Mouse (Mus musculus): ENCODE results near the gene Pde7b.

Pde7b gene

DNA sequence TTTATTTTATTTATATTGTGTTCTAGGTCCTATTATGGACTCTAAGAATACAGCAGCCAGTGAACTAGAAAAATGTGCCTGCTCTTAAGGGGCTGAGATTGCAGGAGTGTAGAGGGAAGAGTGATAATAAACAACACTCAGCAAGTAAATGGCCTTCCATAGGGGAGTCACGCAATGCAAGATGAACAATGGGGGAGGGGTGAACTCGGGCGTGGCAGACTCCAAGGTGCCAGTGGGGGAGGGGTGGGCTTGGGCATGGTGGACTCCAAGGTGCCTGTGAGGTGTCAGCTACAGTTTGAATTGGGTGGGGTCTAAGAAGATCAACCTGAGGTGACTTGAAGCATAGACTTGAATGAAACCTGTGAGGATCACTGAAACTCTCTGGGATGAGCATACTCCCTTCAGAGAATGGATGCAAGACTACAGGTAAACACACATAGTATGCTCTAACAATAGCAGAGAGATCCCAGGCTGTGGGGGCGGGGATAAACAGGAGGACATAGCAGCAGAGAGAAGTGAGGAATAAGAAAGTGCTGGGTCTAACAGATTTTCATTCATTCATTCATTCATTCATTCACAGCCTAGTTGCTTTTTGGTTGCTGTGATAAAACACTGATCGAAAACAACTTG lies 230.9 kb downstream of the Pde7b start:
- DNase-seq (ENCODE audit: inconsistent ontology term): no peak

DNA sequence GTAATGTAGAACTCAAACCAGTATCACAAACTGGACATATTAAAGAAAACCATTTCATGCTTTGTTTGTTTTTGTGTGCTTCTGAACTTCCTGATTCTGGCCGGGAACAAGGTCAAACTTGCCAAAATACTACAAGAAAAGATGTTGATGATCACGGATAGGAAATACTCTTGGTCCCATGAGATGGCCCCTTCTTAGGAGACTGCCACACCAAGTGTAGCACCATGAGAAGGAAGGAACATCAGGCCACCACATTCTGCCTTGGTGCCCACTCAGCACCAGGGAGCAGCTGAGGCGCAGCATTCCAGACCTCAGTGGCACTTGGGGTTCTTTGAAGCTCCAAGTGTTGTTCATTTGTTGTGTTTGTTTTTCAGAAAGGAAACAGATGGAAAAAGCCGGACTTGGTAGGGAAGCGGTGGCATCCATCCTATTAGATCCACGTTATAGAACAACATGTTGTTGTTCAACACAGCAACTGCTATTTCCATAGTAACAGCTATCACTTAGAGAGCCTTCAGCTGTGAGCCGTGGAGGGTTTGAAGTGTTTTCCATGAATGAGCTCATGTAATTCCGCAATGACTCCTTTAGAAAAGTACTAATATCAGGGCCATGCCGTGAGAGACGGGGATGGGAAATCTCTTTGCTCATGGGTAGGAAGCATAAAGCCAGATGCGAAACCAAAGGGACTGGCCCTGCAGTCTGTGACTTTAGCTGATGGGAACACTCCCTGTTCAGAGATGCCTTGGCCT lies 232.5 kb downstream of the Pde7b start:
- no peak for DNase-seq (ENCODE audit: inconsistent ontology term)

DNA sequence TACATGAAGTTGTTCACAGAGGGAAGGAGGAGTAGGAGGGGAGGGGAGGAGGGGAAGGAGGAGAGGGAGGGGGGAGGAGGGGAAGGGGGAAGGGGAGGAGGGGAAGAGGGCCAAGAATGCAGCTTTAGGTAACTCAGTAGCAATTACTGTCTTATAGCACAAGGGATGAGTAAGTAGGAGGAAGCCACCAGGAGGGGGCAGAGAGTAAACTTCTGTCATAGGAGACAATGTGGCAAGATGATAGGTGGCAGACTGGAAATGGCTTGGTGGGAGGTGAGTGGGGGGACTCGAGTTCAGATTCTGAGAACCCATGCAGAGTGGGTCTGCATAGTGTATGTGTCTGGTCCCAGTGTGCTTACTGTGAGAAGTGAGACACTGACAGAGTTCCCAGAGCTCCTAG lies 234.1 kb downstream of the Pde7b start:
- no peak for DNase-seq (ENCODE audit: inconsistent ontology term)

DNA sequence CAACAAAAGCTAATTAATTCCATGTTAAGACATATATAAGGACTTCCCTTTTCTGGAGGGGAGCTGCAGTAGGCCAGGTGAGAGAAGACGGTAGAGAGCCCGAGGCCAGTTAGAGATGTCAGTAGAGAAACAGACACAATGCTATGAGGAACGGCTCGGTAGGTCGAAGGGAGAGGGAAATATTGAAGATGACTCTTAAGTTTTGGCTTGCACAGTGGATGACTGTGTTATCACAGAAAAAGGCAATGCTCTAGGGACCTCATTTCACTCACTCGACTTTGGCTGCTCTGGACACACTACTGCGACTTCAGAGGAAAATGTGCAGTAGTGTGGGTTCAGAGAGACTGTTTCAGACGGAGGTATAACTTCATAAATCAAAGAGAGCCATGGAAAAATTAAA lies 234.6 kb downstream of the Pde7b start:
- DNase-seq (ENCODE audit: inconsistent ontology term): no peak

DNA sequence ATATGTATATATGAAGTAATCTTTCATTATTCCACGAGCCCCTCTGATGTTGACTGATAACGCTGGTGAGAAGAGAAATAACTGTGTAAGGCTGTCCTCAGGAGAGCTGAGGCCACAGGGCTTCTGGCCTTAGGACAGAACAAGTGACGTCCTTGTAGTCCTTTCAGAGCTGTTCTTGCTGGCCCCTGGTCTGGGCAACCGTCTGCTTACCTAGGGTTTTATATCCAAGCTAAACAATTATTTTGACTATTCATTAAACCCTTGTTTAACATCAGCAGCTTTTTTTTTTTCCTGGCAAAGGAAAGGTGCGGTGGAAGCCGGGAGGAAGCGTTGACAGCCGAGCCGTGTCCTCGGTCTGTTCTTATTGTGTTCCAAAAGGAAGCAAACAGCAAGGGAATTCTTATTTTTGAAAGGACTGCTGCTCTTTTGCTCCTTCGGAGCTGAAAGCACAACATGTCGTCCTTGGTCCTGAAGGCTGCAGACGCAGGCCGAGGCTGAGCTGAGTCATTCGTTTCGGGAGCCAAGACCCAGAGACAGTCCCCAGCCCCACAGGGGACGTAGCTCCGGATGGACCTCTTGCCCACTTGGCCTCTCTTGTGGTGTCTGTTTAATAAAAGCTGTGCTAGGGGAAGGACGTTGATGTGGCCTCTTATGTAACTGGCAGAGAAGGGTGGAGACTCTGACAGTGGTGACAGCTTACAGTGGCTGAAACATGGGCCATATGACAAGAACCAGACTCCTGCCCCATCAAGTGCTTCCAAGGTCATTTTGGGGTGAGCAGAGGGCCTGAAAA lies 238.2 kb downstream of the Pde7b start:
- DNase-seq (ENCODE audit: inconsistent ontology term): no peak

DNA sequence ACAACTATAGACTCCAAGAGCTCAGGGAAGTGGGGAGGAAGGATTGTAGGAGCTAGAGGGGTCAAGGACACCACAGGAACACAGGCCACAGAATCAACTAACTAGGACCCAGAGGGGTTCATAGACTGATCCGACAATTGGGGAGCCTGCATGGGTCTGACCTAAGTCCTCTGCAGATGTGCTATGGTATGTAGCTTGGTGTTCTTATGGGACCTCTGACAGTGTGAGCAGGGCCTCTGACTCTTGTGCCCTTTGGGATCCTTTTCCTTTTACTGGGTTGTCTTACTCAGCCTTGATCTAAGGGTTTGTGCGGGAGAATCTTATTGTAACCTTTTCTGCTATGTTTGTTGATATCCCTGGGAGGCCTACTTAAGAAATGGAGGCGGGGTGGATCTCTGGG lies 239.1 kb downstream of the Pde7b start:
- no peak for DNase-seq (ENCODE audit: inconsistent ontology term)

DNA sequence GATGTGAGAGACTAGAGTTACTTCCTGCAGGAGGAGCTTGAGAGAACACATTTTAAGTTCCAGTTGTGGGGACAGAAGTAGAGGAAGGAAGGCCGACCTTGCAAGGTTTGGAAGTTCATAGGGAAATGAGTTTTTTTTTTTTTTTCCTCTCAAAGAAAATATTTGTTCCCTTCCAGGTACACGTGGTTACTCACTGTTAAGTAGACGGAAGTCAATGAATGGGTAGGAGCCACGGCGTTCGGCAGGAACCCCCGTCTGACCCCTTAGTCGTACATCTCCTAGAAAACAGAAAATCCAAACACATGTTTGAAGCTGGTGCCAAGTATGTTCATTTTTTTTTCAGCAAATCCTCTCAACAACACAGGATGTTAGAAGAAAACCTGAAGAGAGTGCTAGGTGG lies 245.4 kb downstream of the Pde7b start:
- DNase-seq (ENCODE audit: inconsistent ontology term): no peak

DNA sequence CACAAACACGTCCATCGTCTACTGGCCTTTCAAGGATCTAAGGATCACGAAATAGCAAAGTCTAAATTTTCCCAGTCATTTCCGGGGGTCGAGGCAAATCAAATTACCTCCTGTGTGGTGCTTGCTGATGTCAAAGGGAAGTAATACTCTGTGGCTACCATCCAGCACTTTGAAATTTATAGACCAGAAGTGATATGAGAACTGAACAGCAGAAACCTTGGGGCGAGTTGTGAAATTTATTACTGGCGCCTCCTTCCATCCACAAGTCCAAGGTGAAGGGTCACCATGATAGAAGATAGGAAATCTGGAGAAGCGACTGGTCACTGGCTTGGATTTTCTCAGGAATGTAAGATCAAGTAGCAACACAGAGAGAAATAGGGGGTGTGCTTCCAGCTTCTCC lies 246.4 kb downstream of the Pde7b start:
- DNase-seq (ENCODE audit: inconsistent ontology term): no peak

DNA sequence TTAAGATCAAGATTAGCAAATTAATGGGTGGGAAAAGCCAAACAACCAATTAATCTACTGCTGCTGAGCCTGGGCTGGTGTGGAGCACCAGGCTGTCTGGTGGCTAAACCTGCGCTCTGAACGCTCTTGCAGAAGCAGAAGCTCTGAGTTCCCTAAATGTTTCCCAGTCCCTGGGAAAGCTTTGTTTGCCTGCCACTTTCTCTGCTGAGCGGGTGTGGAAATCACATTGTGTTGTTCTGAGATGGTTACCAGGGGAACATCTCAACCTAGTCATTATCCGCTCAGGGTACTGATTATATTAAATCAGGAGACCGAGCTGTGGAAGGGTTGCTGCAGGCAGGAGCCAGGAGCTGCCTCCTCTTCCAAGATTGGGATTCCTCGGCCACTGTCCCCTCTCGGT lies 250.0 kb downstream of the Pde7b start:
- DNase-seq (ENCODE audit: inconsistent ontology term): no peak

DNA sequence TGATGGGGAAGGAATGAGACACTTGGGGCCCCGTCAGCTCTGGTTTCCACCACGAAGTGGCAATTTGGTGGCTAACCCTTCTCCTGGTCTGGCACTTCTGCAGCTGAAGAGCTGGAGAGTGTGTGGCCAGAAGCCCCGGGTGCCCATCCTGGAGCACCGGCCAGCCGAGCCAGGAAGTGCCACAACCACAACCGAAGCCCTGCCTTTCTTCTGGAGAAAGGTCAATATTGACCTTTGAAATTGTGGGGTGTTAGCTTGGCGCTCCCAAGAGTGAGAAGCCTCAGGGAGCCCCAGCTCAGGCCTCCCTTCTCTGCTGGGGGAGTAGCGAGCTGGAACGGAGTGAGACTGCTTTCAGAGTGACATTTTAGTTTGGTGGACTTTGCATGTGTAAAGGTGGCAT lies 250.8 kb downstream of the Pde7b start:
- no peak for DNase-seq (ENCODE audit: inconsistent ontology term)

DNA sequence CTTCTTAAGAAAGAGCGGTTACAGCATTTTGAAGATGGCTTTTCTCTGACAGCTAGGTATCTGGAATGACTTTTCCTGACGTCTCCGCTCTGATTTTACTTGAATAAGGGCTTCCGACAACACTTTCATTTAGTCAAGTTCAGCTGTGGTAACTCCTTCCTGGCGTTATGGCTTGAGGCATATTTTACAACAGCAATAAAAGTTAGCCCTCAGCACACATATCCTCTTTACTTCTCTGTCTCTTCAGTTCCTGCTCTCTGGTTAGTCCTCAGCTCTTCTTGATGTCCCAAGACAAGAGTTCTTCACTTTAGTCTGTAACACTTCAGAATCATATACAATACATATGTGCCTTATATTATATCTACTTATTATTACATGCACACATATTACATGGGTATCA lies 251.4 kb downstream of the Pde7b start:
- DNase-seq (ENCODE audit: inconsistent ontology term): no peak

DNA sequence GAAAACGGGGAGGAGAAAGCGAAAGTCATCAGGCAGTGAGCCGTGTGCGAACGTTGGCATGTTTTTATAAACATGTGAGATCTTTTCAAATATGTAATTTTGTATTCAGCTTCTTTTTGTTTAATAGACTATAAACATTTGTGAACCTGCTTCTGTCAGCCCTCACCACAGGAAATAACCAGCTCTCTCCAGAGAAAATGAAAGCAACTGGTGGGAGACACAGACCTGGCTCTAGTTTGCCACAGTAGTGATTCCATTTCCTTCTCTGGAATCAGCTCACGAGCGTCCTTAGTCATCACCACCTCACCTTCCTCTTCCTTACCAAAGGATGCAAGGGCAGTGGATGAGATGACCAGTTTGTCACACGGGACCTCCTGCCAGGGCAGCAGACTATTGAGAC lies 252.9 kb downstream of the Pde7b start:
- DNase-seq (ENCODE audit: inconsistent ontology term): no peak

DNA sequence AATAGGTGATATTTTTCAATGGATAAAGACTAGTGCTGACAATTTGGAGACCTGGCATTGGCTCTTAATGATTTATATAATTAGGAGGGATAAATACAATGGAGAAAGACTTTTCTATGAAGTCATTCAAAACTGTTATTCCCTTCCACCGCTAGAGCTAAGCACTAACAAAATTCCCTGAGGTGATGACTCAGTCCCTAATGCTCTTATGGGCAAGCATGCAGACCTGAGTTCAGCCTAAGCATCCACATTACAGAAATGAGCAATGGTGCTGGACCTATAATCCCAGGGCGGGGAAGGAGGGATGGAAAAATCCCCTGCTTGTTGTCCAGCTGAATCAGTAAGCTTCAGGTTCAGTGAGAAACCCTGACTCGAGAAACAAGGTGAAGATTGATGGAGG lies 260.2 kb downstream of the Pde7b start:
- peak; percentile 15 for DNase-seq (ENCODE audit: inconsistent ontology term)

DNA sequence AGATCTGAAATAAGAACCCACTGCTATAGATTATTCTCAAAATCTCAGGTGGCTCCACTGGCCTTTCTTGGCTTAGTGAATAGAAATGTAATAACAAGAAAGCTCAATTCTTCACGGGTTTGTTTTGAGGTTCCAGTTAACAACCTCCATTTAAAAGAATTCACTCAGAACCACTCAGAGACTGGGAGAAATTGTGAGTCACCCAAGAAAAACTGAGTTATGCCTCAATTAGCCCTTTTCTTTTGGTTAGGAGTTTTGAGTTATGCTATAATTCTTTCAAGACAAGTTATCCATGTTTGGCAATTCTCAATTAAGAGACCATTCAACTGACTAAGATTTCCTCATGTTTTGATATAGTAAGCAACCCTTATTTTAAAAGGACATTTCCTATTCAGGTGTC lies 260.9 kb downstream of the Pde7b start:
- DNase-seq (ENCODE audit: inconsistent ontology term): peak; percentile 51

DNA sequence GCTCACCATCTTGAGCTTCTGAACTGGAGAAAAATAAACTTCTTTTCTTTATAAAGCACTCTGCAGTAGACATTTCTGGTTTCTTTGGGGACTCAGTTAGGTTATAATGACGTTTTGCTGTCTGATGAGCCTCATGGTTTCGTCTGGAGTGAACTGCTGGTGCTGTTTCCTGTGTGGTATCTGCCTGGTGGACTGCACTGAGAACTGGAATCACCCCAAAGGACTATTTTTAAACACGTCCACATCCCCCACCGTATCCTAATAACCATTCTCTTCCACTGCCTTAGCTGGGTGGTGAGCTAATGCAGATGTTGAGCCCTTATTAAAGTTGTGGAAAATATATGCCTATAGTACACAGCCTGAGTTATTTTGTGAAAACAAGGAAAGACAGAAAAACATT lies 262.3 kb downstream of the Pde7b start:
- DNase-seq (ENCODE audit: inconsistent ontology term): no peak

DNA sequence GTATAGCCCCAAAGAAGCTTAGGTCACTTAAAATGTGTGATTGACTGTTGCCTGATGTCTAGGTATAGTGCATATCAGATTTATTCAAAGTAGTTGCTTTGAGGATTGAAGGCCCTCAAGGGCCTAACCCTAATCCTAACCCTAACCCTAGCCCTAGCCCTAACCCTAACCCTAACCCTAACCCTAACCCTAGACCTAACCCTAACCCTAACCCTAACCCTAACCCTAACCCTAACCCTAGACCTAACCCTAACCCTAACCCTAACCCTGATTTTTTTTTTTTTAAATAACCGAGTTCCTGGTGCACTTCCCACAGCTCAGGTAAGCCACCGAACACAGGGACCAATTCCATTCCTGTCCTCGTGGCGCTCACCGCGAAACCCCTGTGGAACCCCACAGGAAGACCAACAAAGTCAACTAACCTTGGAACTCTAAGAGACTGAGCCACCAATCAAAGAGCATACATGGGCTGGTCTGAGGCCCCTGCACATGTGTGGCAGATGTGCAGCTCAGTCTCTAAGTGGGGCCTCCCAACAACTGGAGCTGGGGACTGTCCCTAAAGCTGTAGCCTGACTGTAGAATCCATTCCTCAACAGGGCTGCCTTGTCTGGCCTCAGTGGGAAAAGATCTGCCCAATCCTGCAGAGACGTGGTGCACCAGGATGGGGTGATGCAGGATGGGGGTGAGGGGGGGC lies 265.1 kb downstream of the Pde7b start:
- no peak for DNase-seq (ENCODE audit: inconsistent ontology term)

DNA sequence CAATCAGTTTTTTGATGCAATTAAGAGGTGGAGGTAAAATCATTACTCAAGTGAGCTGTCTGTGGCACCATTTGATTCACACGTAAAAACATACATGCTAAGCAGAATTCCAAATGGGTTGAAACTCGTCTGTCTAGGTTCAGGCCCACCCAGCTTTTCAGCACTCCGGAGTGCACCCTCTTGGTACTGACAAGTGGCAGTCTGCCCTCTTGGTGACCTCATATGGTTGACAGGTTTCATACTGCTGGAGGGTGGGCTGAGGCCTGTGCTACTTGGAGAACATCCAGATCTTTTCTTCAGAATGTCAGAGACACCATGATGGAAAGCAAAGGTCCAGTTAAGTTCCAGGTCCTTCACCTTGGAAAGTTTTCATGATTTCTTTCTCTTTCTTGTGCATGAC lies 265.7 kb downstream of the Pde7b start:
- DNase-seq (ENCODE audit: inconsistent ontology term): no peak

DNA sequence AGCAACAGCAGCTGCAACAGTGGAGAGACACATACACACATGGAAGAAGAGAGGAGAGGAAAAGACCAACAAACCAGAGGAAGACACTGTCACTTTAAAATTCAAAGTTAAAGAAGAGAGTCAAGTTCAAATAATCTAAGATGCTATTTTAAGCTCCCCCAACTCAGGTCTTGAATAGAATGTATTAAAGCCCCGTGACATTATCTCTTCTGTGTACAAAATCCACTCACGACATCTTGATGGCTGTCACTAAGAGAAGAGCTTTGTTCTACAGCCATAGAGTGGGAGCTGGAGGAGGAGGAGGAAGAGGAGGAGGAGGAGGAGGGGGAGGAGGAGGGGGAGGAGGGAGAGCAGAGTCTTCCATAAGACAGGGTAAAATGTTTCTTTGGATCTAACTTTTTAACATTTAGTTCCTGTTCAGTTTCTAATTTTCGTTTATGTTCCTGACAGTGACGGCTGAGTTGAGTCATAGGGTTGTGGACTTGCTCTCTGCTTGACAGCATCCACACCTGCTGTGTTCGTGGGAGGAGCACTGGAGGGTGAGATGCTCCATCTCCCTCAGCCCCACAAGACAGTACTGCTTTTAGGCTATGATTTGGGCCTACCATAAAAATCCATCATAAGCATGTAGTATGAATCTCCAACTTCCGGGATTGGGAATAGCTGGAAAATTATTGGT lies 270.4 kb downstream of the Pde7b start:
- no peak for DNase-seq (ENCODE audit: inconsistent ontology term)

DNA sequence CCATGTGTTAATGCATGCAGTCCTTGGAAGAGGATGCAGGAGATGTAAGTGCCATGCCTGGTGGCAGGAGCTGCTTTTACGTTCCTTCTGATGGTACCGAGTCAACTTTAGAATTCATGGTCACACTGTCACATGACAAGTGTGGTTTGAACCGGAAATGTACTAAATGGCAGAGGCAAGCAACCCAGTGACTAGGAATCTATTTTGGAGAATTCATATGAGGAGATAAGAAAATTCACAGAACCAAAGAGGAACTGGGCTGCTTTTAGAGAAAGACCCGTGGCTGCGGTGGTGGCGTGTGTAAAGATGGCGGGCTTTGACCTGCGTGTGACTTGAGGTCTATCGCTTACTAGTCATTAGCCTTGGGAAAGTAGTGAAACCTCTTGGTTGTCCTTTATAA lies 287.4 kb downstream of the Pde7b start:
- no peak for DNase-seq (ENCODE audit: inconsistent ontology term)

DNA sequence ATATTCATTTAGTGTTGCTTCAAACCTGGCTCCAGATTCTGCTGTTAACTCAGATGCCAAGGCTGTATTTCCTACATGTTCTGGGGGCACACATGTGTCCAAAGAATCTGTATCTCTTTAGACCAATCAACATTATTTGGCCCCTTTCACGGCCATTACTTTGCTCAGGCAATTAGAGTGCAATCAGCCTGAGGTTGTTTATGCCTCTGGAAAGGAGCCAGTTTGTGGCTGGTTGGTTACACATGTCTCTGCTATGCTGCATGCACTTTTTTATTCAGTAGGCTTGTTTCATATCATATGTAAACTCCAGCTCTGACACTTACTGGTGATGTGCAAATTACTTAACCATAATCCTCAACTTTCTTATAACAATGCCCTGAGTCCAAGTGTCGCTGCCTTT lies 287.9 kb downstream of the Pde7b start:
- DNase-seq (ENCODE audit: inconsistent ontology term): peak; percentile 46

DNA sequence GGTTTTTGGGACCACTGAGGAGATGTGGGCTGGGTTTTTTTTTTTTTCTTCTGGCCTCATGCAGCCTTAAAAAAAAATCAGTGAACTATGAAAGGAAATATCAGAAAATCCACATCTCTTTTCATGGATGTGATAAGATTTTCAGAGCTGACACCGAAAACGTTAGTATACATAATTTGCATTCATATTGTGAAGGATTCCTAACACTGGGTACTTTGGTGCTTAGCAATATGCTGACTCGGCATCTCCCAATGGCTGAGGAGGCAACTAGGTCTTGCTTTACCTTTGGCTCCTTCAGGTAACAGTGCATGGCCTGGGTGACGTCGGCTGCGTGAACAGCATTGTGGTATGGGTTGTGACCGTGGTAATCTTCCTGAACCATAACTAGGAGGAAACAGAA lies 289.0 kb downstream of the Pde7b start:
- DNase-seq (ENCODE audit: inconsistent ontology term): no peak

DNA sequence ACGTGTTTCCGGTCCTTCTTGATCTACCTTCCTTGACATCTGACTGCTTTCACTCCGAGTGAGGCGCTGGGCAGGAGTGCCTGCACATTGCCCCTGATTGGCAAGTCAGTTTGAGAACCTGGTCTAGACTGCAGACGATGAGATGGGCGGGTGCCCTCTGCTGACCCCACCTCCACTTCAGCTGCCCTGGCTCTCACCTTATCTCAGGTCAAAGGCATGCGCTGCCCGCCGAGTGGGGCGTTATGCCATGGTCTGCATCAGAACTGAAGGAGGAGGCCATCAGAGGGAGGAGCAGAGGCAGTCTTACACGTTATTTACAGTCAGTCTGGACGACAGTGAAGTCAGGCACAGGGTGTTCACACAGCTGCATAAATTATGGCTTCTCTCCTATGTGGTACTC lies 293.5 kb downstream of the Pde7b start:
- DNase-seq (ENCODE audit: inconsistent ontology term): no peak

Measured in Muller cell, postnatal 12 days (primary cell).